Mouse (Mus musculus): Measurements from ENCODE around the gene Cyp2b19.
"Not testable (repeated sequence)": the region's sequence is repeated elsewhere in the genome, so short reads cannot be mapped to it uniquely, and the experiment has no call there.

Gene Cyp2b19

GRCm38 (mm10) chr7:26756842-26757241, at the start of gene Cyp2b19:
Gene Cyp2b19, plus strand, starts transcription at chr7:26757142.
- DNase-seq = no peak

DNA sequence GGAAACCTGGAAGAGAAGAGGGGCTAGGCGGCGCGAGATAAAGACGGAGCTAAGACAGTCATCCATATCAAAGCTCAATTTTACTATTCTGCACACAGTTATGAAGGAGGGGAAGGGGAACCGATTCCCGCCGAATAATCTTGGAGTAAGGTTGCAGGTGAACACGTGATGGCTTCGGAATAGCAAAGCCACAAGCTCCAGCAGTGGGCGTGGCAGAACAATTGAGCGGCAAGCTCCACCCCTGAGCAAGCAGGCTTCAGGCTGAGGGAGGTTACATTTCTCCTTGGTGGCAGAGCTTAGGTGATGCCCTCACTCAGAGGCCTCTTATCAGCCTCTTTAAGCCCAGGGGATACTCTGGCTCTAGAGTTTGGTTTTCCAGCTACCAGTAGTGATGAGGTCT, 45.9 kb upstream of the Cyp2b19 start:
- DNase-seq = no peak

- DNase-seq = peak; percentile 0
Measured at GRCm38 (mm10) chr7:26738940-26739339, 18.0 kb upstream of the Cyp2b19 start.

- DNase-seq = no peak
Measured at GRCm38 (mm10) chr7:26743948-26744347, 13.0 kb upstream of the Cyp2b19 start.

DNA sequence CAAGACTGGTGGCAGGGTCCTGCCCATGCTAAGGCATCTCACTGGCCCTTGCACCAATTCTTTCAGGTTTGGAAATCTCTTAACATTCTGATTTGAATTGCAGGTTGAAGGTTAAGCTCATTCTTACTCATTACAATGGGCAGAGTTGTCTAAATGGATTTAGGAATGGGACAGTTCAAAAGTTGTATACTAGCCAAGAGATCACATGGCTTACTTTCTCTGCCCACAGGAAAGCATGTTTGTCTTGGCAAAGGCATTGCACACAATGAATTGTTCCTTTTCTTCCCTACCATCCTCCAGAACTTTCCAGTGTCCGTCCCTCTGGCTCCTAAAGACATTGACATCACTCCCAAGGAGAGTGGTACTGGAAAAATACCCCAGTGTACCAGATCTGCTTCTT, 11.5 kb upstream of the Cyp2b19 start:
- DNase-seq = no peak

DNA sequence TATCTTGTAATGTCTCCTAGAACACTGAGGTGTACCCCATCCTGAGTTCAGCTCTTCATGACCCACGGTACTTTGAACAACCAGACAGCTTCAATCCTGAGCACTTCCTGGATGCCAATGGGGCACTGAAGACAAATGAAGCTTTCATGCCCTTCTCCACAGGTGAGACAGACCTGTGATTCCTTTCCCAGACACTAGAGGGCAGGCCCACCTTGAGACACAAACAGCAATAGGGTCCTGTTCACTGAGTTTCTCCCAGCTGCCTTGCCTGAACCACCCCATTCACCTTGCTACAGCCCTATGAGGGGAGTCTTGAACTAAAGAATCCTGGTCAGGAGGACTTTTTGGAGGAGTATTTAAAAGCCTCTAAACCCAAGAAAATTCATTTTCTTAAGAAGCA, 10.1 kb downstream of the Cyp2b19 start:
- DNase-seq = peak; percentile 7

DNA sequence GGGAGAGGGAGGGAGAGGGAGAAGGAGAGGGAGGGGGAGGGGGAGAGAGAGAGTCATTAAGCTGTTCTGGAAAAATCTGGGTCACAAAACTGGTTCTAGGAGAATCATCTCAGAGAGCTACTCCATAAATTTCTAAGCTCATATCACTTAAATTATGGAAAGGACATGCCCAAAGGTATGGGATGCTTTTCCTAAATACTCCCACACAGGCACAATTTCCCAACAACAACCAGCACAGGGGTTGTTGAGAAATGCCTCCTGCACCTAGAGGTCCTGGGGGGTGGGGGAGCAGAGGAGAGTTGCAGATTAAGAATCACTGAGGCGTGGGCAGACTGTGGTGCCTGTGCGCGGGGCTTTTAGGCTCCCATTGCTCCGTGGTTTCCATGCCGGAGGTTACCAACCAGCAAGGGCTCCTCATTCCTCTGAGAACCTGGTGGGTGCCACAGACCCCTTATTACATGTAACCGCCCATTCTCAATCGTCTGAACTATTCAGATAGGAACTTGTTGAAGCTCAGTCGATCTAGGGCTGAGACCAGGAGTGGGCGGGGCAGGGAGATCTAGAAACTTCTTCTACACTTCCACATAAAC, 13.0 kb downstream of the Cyp2b19 start:
- no peak for DNase-seq

DNA sequence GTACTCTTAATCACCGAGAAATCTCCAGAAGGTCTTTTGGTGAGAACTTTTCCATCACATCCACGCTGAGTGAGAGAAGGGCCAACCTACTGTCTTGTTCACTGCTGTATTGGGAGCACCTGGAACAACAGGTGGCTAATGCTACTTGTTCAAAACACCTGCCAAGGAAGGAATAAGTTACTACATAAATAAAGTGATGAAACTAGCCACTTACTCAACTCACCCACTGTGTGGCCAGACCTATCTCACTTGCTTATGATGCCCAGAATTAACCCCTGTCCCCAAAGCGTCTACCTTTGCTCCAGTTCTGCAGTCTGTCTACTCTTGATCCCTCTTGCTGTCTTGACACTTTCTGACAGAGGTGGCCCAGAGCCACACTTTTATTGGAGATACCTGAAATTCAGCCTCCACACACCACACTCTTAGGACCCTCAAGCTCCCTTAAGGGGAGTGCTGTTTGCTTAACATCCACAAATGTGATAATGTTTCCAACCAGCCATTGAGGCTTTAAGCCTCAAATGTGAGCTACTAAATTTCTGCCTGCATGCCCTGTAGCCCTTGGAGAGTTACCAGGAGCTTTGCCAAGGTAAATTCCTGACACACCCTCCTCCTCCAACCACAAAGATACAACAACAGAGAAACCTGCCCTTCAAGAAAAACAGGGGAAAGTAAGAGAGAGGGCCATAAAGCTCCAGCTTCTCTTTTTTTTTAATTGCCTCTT, 16.1 kb downstream of the Cyp2b19 start:
- DNase-seq = no peak

GRCm38 (mm10) chr7:26775866-26776265, 18.9 kb downstream of the Cyp2b19 start:
- peak; percentile 19 for DNase-seq

DNA sequence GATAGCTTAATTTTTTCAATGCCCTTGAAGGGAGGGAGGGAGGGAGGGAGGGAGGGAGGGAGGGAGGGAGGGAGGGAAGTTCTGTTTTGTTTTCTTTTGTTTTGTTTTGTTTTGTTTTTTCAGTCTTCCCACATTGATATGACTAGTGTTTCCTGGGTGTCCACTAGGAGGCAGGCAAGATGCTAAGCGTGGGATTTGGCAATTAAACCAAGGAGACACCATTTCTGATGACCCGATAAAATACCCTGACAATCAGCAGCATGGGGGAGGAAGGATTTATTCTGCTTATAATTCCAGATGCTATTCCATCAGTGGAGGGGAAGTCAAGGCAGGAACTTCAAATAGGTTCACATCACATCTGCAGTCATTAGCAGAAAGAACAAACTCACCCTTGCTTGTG, 20.9 kb downstream of the Cyp2b19 start:
- no peak for DNase-seq

DNA sequence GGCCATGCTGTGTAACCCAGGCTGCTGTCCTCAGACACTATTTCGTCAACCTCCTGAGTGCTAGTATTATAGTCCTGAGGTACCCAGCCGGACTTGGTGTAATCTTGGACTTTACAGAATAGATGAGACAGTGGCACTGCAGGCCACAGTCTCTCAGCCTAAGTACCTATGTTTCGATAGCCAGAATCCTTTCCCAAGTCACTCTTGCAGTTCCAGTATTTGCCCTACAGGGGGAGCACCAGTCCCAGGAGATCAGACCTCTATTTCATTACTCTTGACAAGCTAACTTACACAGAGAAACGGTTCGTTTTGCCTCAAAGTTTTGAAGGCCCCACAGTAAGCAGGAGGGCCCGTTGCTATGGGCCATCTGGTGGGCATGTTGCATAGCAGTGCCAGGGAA, 21.5 kb downstream of the Cyp2b19 start:
- peak; percentile 42 for DNase-seq

GRCm38 (mm10) chr7:26779799-26780416, 23.0 kb downstream of the Cyp2b19 start:
- DNase-seq = no peak

- peak; percentile 50 for DNase-seq
Measured at GRCm38 (mm10) chr7:26780510-26780909, 23.6 kb downstream of the Cyp2b19 start.

DNA sequence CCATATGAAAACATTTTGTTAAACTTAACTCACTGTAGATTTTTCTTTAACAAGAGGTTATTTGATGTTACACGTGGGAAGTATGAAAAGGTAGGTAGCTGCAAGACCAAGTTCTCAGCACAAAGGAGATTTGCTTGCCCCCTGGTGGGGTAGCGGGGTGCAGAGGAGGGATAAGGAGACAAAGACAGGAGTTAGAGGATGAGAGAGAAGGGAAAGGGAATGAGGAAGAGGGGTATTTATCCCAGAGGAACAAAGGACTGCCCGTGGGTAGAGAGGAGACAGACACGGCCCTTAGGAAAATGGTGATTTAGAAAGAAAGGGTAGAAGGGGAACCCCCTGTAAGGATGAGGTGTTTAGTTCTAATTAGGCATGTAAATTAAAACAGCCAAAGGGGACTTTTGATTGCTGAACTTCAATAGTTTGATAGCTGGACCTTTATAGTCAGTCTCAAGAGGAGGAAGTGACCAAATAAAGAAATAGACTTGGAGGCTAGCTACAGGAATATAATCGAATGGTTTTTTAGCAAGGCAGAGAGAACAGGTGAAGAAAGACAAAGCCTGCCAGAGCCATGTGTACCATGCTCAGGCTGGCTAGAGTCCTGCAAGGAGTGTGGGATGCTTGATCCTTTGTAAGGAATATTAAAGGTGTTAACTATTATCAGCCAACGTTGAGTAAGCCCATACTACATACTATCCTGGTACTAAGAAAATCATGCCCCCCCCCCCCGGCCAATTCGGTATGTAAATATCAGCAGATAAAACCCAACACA, 24.2 kb downstream of the Cyp2b19 start:
- DNase-seq = no peak

DNA sequence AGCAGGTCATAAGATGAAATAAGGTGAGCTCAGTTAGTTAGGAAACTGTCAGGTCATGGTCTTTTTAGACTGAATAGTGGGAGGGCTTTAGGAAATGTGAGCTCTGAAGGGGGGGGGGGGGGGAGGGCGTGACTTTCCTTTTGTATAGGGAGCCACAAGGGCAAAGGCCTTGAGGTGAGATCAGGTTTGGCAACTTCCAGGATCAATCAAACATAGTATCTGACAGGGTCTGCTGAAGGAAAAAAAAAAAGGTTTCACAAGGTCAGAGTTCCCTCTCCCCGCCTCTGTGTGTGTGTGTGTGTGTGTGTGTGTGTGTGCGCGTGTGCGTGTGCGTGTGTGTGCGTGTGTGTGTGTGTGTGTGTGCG, 24.8 kb downstream of the Cyp2b19 start:
- peak; percentile 9 for DNase-seq

GRCm38 (mm10) chr7:26783163-26783562, 26.2 kb downstream of the Cyp2b19 start:
- no peak for DNase-seq

DNA sequence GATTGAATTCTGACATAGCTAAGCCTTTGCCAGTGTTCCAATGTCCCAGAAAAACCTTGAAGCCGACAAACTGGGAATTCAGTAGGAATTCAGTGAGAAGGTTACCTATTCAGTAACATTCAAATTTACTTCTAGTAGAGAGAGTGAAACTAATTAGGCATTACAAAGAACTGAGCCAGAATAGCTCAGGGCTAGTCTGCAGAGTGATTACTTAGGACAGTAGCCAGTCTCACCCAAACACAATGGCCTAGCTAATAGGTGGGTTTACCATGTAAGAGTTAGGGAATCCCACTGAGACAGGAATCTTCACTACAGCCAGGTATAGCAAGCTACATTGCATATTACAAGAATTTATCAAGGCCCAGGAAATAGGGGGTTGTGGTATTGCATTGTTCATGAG, 29.1 kb downstream of the Cyp2b19 start:
- DNase-seq = not testable (repeated sequence)

- no peak for DNase-seq
Measured at GRCm38 (mm10) chr7:26789984-26790383, 33.0 kb downstream of the Cyp2b19 start.

- DNase-seq = no peak
Measured at GRCm38 (mm10) chr7:26800104-26800503, 43.2 kb downstream of the Cyp2b19 start.

- DNase-seq = no peak
Measured at GRCm38 (mm10) chr7:26800996-26801395, 44.1 kb downstream of the Cyp2b19 start.

GRCm38 (mm10) chr7:26808592-26808991, 51.6 kb downstream of the Cyp2b19 start, which contains the start of gene Cyp2g1:
Gene Cyp2g1, plus strand, starts transcription at chr7:26808892.
- no peak for DNase-seq

All from embryo, embryonic 11 days (tissue).